Mouse (Mus musculus) spleen, adult 2 months (tissue): ENCODE measurements around the gene Adamts14. TPM values are rescaled to one million over a fixed set of nuclear protein-coding genes. Genes with fewer than 3 reads are reported as not detected.

Experiments used
- DNase-seq, 2 experiments: peaks; one replicate each; pipeline versions ENCODE4 v3.0.0 to v3.0.0-alpha.2; 2012 to 2021; ENCODE audit warnings: low spot score in 2 of 2, low read depth in 1 of 2
- H3K27ac ChIP-seq: fragments of 200-500 bp; 2 replicates; pipeline ENCODE4 v1.5.1; 2012; ENCODE audit warnings: low read length, inconsistent platforms; ENCODE audit not compliant: insufficient read depth
- H3K27me3 ChIP-seq: fragments of 200-500 bp; 2 replicates; pipeline ENCODE4 v1.6.1; 2012; ENCODE audit warnings: mild to moderate bottlenecking, moderate library complexity, low read length, inconsistent platforms; ENCODE audit not compliant: control insufficient read depth, insufficient read depth
- H3K36me3 ChIP-seq: fragments of 200-500 bp; 2 replicates; pipeline ENCODE4 v1.6.1; 2012; ENCODE audit warnings: mild to moderate bottlenecking, low read length, inconsistent platforms; ENCODE audit not compliant: control insufficient read depth, insufficient read depth
- H3K4me1 ChIP-seq: fragments of 200-500 bp; 2 replicates; pipeline ENCODE4 v1.6.1; 2011; ENCODE audit warnings: inconsistent platforms; ENCODE audit not compliant: control insufficient read depth, insufficient read depth, insufficient read length
- H3K4me3 ChIP-seq: fragments of 200-500 bp; 2 replicates; pipeline ENCODE4 v1.5.1; 2011; ENCODE audit warnings: mild to moderate bottlenecking, inconsistent platforms; ENCODE audit not compliant: insufficient read depth, insufficient read length; ENCODE audit errors: extremely low read depth
- CTCF ChIP-seq: fragments of 200-500 bp; IDR thresholded peaks from 2 replicates; pipeline ENCODE4 v1.5.1; 2011; ENCODE audit warnings: mild to moderate bottlenecking, inconsistent platforms; ENCODE audit not compliant: insufficient read depth, insufficient read length, insufficient replicate concordance; ENCODE audit errors: extremely low read depth
- POLR2A ChIP-seq: fragments of 200-500 bp; IDR thresholded peaks from 2 replicates; pipeline ENCODE4 v1.6.1; 2011; ENCODE audit warnings: low read depth, low read length, inconsistent platforms
- WGBS: fragments of 180-500 bp; shearing (Covaris S2); methylation state at CpG from one replicate; pipeline ENCODE4 v1.1.7; 2018; 5-methylcytosine and 5-hydroxymethylcytosine counted together
- polyA plus RNA-seq: library from polyadenylated mRNA; depleted of rRNA; stranded (reverse); fragments of >200 nt; gene quantifications from 2 replicates; pipeline ENCODE4 v1.2.3, GENCODE M21; 2012

The Adamts14 gene
- polyA plus RNA-seq, 1 experiment = 6.9 TPM

GRCm38 (mm10) chr10:61208114-61208684, 65.0 kb downstream of the Adamts14 start:
- 85% methylated on average over 9 of the region's 9 CpGs for WGBS
- no peaks in the 10 kb centered on the region for H3K27me3 ChIP-seq

DNA sequence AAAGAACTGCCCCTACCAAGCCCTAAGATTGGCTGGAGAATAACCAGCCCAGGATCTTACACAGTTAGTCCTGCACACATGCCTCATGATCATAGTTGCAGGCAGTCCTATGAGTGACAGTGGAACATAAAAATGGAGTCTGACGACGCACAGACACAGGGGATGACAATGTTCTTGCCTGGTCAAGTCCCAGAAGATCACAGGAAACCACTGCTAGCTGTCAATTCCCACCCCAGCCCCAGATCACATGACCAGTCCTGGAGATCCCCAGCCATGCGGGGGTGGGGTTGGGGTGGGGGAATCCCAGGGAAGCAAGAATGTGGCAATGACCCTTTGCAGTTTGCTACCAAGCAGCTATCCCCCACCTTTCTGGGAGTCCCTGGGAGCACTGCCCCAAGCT, 69.3 kb downstream of the Adamts14 start:
- peak overlapping the region; percentile 7; the same call in 1 of the 2 replicates for H3K27ac ChIP-seq
- no peaks in the 10 kb centered on the region for H3K36me3 ChIP-seq
- TF ChIP-seq CTCF (no peak), POLR2A (no peak)
- 54% methylated on average over 3 of the region's 3 CpGs for WGBS
- DNase-seq = no peak
- peaks cover 7% of the 10 kb centered on the region; the same call in 1 of the 2 replicates for H3K4me1 ChIP-seq
- H3K4me3 ChIP-seq = no peak overlapping the region
- no peaks in the 10 kb centered on the region for H3K27me3 ChIP-seq

More at GRCm38 (mm10) chr10:61208114-61208684, 65.0 kb downstream of the Adamts14 start:
- H3K27ac ChIP-seq = no peak overlapping the region
- TF ChIP-seq POLR2A (no peak), CTCF (no peak)
- no peak for DNase-seq
- no peak overlapping the region for H3K4me3 ChIP-seq
- no peaks in the 10 kb centered on the region for H3K36me3 ChIP-seq
- no peaks in the 10 kb centered on the region for H3K4me1 ChIP-seq

GRCm38 (mm10) chr10:61201596-61202318, 71.5 kb downstream of the Adamts14 start:
- peaks cover 7% of the 10 kb centered on the region; the same call in 1 of the 2 replicates for H3K4me1 ChIP-seq
- 76% methylated on average over 12 of the region's 12 CpGs for WGBS
- H3K4me3 ChIP-seq = no peak overlapping the region
- no peaks in the 10 kb centered on the region for H3K36me3 ChIP-seq
- H3K27me3 ChIP-seq = no peaks in the 10 kb centered on the region
- H3K27ac ChIP-seq = no peak overlapping the region
- TF ChIP-seq CTCF (no peak), POLR2A (no peak)
- DNase-seq = no peak

GRCm38 (mm10) chr10:61200998-61201397, 72.2 kb downstream of the Adamts14 start:
- DNase-seq = no peak
- WGBS = 85% methylated on average over 9 of the region's 9 CpGs
- Histone ChIP-seq H3K27ac (no peak overlapping the region), H3K4me3 (no peak overlapping the region), H3K36me3 (no peaks in the 10 kb centered on the region), H3K27me3 (no peaks in the 10 kb centered on the region), H3K4me1 (peaks cover 7% of the 10 kb centered on the region; the same call in 1 of the 2 replicates)
- no peak for TF ChIP-seq CTCF
- no peak for TF ChIP-seq POLR2A

DNA sequence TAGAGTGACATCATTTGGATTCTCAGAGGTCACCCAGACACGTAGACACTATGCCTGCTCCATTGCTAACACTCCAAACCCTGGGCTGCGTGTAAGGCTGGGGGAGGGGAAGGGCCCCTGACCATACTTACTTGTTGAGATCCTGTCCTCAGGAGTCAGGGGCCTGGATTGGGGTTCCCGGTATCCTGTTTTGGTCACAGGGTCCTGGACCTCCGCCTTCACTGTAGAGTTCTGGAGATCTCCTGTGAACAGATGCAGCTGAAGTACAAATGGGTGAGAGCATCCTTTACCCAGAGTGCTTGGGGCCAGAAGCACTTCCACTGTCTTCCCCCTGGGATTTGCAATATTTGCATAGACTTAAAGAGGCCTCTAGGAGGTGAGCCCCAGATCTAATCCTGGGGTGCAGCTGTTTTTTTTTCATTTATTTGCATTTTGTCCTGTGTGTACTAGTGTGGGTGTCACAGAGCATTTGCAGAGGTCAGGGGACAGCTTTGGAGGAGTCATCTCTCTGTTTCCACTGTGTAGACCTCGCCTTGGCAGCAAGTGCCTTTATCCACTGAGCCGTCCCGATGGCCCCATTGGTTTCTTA, 72.9 kb downstream of the Adamts14 start:
- Histone ChIP-seq H3K4me1 (peaks cover 7% of the 10 kb centered on the region; the same call in 1 of the 2 replicates), H3K27me3 (no peaks in the 10 kb centered on the region), H3K36me3 (no peaks in the 10 kb centered on the region), H3K4me3 (no peak overlapping the region), H3K27ac (no peak overlapping the region)
- DNase-seq = peak in 1 of 2 experiments; percentile 15
- 77% methylated on average over 7 of the region's 7 CpGs for WGBS
- no peak for TF ChIP-seq CTCF
- no peak for TF ChIP-seq POLR2A

DNA sequence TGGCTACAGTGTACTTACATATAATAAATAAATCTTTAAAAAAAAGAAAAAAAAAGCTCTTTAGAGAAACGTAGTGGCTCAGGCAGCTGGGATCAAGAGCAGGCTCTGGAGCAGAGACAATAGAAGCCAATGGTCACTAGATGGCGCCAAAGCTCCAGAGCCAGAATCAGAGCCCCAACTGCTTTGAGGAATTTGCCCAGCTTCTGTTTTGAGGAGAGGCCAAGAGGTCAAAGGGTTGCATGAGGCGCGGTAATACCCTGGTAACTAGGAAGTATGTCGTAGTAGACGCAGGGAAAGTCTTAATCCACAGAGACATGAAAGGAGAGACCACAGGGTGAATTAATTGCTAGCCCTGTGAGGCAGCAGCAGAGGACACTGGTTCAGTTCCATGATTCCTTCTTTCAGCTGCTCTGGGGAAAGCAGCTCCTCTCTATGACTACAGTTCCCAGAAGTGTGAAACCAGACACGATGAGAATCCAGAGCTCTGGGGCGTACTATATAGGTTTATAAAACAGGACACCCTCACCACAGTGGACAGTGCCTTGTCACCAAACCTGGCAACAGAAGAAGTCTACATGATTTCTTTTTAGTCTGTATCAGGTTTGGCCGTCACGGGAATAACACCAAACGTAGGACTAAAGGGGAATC, 73.5 kb downstream of the Adamts14 start:
- peaks cover 7% of the 10 kb centered on the region; the same call in 1 of the 2 replicates for H3K4me1 ChIP-seq
- 32% methylated on average over 11 of the region's 11 CpGs for WGBS
- no peaks in the 10 kb centered on the region for H3K27me3 ChIP-seq
- TF ChIP-seq POLR2A (no peak), CTCF (peak; percentile 89; the same call in 1 of the 2 replicates)
- no peak overlapping the region for H3K4me3 ChIP-seq
- no peak overlapping the region for H3K27ac ChIP-seq
- H3K36me3 ChIP-seq = no peaks in the 10 kb centered on the region
- DNase-seq = peak; percentile 40 to 62
